Mouse (Mus musculus) forebrain, embryonic 14.5 days (tissue): ENCODE results near the gene Tpmt. TPM values are rescaled to one million over a fixed set of nuclear protein-coding genes. Genes with fewer than 3 reads are reported as not detected.
A peak's percentile ranks its signal among the peaks of the same experiment; 100 is the strongest.

ENCODE experiments used
- ATAC-seq: fragments of 200-750 bp; cut with Nextera tagmentation; 2 replicates; pipeline ENCODE4 v1.8.0; 2017; ENCODE audit warnings: mild to moderate bottlenecking, moderate library complexity
- DNase-seq: peaks from one replicate; pipeline ENCODE4 v3.0.0-alpha.2; 2015; ENCODE audit warnings: low spot score
- H3K27ac ChIP-seq: fragments of 300-500 bp; sonication (generic); 2 replicates; pipeline ENCODE4 v1.5.1; 2014; ENCODE audit warnings: low read depth, mild to moderate bottlenecking, control low read depth, low read length, moderate library complexity
- H3K27me3 ChIP-seq: fragments of 300-500 bp; sonication (generic); replicated peaks from 2 replicates; pipeline ENCODE4 v1.6.1; 2014; ENCODE audit warnings: low read length, control low read depth, mixed read lengths; ENCODE audit not compliant: control insufficient read depth, insufficient read depth
- H3K36me3 ChIP-seq: fragments of 300-500 bp; sonication (generic); 2 replicates; pipeline ENCODE4 v1.6.1; 2014; ENCODE audit warnings: low read length, control low read depth; ENCODE audit not compliant: control insufficient read depth, insufficient read depth
- H3K4me1 ChIP-seq: fragments of 300-500 bp; sonication (generic); 2 replicates; pipeline ENCODE4 v1.6.1; 2014; ENCODE audit warnings: antibody characterized with exemption, low read length, control low read depth; ENCODE audit not compliant: control insufficient read depth, insufficient read depth
- H3K4me2 ChIP-seq: fragments of 300-500 bp; sonication (generic); 2 replicates; pipeline ENCODE4 v1.6.1; 2014; ENCODE audit warnings: mild to moderate bottlenecking, control low read depth, low read length
- H3K4me3 ChIP-seq: fragments of 300-500 bp; sonication (generic); 2 replicates; pipeline ENCODE4 v1.5.1; 2014; ENCODE audit warnings: low read depth, low read length, control low read depth
- H3K9ac ChIP-seq: fragments of 300-500 bp; sonication (generic); 2 replicates; pipeline ENCODE4 v1.6.1; 2014; ENCODE audit warnings: mild to moderate bottlenecking, low read length, control low read depth, moderate library complexity
- H3K9me3 ChIP-seq: fragments of 300-500 bp; sonication (generic); replicated peaks from 2 replicates; pipeline ENCODE4 v1.6.1; 2016; ENCODE audit warnings: low read length, control low read depth, mixed read lengths; ENCODE audit not compliant: control insufficient read depth
- WGBS: fragments of 180-500 bp; shearing (Covaris S2); extraction: QIAGEN DNeasy Blood & Tissue Kit; methylation state at CpG from one replicate; pipeline ENCODE4 v1.1.7; 2014; 5-methylcytosine and 5-hydroxymethylcytosine counted together
- polyA plus RNA-seq: library from polyadenylated mRNA; unstranded; fragments of >200 nt; fragmentation: Nextera tagmentation; extraction: Ambion mirVana; gene quantifications from 2 replicates; pipeline ENCODE4 v1.2.1, GENCODE M21; 2014

Tpmt gene
- polyA plus RNA-seq, 1 experiment from 2014 or later: 29.1 TPM

DNA sequence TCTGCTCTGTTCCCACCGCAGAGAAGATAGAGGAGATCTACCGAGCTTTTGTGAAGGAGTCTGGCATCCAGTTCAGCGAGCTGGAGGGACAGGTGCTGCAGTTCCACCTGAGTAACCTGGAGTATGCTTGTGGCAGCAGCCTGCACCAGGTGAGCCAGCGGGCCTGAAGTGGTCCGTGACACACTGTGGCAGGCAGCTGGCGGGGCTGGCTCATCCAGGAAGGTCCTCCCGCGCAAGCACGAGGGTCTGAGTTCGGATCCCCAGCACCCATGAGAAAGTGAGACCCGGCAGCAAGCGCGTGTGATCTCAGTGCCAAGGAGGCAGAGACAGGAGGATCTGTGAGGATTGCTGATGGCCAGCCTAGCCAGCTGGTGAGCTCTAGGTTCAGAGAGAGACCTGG lies 27.3 kb upstream of the Tpmt start:
- no peaks in the 10 kb centered on the region for H3K27me3 ChIP-seq
- whole genome bisulfite sequencing: 95% methylated on average over 13 of the region's 13 CpGs
- no peak overlapping the region for H3K9ac ChIP-seq
- no peaks in the 10 kb centered on the region for H3K4me1 ChIP-seq
- no peak overlapping the region for H3K4me2 ChIP-seq
- H3K27ac ChIP-seq: no peak overlapping the region
- DNase-seq (no peak), ATAC-seq (no peak)
- H3K4me3 ChIP-seq: no peak overlapping the region
- H3K9me3 ChIP-seq: no peaks in the 10 kb centered on the region
- peaks cover 60% of the 10 kb centered on the region for H3K36me3 ChIP-seq

DNA sequence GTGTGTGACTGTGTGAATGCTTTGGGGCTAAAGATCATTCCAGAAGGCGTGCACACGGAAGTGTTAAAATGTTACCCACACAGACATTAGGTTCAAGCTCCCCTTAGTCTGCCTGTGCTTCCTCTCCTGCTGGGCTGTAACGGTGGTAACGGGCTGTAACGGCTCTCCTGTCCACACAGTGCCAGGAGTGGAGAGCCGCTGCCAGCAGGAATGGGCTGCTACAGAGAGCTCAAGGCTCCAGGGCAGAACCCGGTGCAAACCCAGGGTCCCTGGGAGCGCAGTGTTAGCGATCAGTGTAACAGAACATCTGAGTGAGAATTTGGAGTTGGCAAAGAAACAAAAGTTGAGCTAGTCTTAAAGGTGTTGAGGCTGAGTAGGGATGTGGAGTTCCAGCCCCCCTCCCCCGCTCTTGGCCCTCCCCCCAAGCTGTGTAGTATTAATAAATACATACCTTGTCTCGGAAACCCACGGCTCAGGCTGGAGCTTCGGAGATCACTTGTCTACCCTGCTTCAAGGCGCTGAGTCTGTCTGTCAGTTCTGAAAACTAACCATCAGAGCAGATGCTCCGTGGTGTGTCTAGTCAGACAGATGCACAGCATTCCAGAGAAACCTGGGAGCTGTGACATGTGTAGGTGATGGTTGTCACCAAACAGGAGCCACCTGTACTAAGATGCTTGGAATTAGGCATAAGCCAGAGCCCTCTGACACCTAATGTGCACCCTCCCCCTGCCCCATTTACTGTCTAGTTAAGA lies 26.0 kb upstream of the Tpmt start:
- H3K36me3 ChIP-seq: peaks cover 73% of the 10 kb centered on the region
- H3K9me3 ChIP-seq: no peaks in the 10 kb centered on the region
- no peak overlapping the region for H3K4me3 ChIP-seq
- no peak overlapping the region for H3K4me2 ChIP-seq
- H3K9ac ChIP-seq: no peak overlapping the region
- 79% methylated on average over 15 of the region's 15 CpGs for WGBS
- ATAC-seq (no peak), DNase-seq (no peak)
- no peak overlapping the region for H3K27ac ChIP-seq
- no peaks in the 10 kb centered on the region for H3K27me3 ChIP-seq
- H3K4me1 ChIP-seq: no peaks in the 10 kb centered on the region

GRCm38 (mm10) chr13:47067001-47067400 lies 22.5 kb upstream of the Tpmt start:
- no peaks in the 10 kb centered on the region for H3K9me3 ChIP-seq
- peaks cover 73% of the 10 kb centered on the region for H3K36me3 ChIP-seq
- H3K27ac ChIP-seq: no peak overlapping the region
- H3K9ac ChIP-seq: no peak overlapping the region
- DNase-seq (no peak), ATAC-seq (no peak)
- no peak overlapping the region for H3K4me2 ChIP-seq
- no peak overlapping the region for H3K4me3 ChIP-seq
- WGBS: 93% methylated on average over 6 of the region's 6 CpGs
- no peaks in the 10 kb centered on the region for H3K4me1 ChIP-seq
- no peaks in the 10 kb centered on the region for H3K27me3 ChIP-seq

DNA sequence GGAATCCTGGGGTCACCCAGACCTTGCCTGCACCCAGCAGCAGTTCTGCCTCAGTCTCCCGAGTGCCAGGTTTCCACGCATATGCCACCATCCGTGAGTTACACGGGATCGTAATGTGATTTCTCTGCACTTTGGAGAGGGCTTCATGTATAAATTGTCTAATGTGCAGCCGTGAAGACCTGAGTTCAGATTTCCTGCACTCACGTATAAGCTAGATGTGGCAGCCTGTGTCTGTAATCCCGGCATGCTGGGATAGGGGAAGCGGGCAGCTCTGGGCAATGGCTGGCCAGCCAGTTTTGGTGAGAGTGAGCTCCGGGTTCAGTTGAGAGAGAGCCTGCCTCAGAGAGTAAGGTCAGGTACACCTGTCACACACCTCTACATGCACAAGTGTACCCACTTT lies 22.0 kb upstream of the Tpmt start:
- 97% methylated on average over 10 of the region's 10 CpGs for WGBS

DNA sequence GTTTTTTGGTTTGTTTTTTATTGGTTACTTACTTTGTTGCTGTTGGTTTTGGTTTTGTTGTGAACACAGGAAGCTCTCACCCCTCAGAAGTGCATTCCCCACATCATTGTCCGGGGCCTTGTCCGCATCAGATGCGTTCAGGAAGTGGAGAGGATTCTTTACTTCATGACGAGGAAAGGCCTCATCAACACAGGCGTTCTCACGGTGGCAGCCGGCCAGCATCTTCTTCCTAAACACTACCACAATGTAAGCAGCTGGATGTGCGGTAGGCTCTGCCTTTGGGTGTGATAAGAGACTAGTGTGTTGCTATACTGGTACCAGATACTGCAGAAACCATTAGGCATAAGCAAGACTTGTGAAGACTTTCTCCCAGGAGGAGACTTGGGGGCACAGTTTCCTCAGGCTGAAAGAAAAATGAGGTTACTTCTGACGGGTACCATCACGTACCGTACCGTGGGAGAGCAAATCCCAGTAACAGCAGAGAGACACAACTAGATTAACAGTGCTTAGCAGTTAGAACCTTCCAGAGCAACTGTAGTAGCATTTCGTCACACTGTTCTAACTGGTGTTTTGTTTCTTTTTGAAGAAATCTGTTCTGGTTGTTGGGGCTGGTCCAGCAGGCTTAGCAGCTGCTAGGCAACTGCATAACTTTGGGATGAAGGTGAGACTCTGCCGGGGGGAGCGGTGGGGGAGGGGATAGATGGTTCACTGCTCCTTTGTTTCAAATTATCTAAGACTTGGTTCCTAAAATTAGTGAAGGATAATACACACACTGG lies 19.6 kb upstream of the Tpmt start:
- Histone ChIP-seq H3K9ac (no peak overlapping the region), H3K4me1 (no peaks in the 10 kb centered on the region), H3K9me3 (no peaks in the 10 kb centered on the region), H3K27me3 (no peaks in the 10 kb centered on the region), H3K27ac (no peak overlapping the region), H3K4me3 (no peak overlapping the region), H3K4me2 (no peak overlapping the region), H3K36me3 (peaks cover 82% of the 10 kb centered on the region)
- WGBS: 83% methylated on average over 15 of the region's 15 CpGs
- no peak for ATAC-seq
- DNase-seq: no peak

More for the DNA sequence above, 22.0 kb upstream of the Tpmt start:
- no peaks in the 10 kb centered on the region for H3K4me1 ChIP-seq
- H3K4me2 ChIP-seq: no peak overlapping the region
- DNase-seq: no peak
- ATAC-seq: no peak
- no peaks in the 10 kb centered on the region for H3K9me3 ChIP-seq
- peaks cover 68% of the 10 kb centered on the region for H3K36me3 ChIP-seq
- no peak overlapping the region for H3K9ac ChIP-seq
- no peaks in the 10 kb centered on the region for H3K27me3 ChIP-seq
- no peak overlapping the region for H3K27ac ChIP-seq
- H3K4me3 ChIP-seq: no peak overlapping the region

DNA sequence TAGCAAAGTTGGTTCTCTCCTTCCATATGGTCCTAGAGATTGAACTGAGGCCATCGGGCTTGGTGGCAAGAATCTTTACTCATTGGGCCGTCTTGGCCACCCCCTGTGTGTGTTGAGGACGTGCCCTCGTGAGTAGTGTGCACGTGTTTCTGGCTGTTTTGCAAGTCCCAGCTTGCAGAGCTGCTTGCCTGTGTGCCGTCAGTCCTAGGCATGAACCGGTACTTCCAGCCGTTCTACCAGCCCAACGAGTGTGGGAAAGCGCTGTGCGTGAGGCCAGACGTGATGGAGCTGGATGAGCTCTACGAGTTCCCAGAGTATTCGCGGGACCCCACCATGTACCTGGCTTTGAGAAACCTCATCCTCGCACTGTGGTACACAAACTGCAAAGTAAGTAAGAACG lies 18.2 kb upstream of the Tpmt start:
- WGBS: 95% methylated on average over 17 of the region's 17 CpGs
- Histone ChIP-seq H3K4me3 (no peak overlapping the region), H3K4me2 (no peak overlapping the region), H3K4me1 (no peaks in the 10 kb centered on the region), H3K9ac (no peak overlapping the region), H3K27me3 (no peaks in the 10 kb centered on the region), H3K36me3 (peaks cover 78% of the 10 kb centered on the region), H3K9me3 (no peaks in the 10 kb centered on the region), H3K27ac (no peak overlapping the region)
- no peak for DNase-seq
- no peak for ATAC-seq

DNA sequence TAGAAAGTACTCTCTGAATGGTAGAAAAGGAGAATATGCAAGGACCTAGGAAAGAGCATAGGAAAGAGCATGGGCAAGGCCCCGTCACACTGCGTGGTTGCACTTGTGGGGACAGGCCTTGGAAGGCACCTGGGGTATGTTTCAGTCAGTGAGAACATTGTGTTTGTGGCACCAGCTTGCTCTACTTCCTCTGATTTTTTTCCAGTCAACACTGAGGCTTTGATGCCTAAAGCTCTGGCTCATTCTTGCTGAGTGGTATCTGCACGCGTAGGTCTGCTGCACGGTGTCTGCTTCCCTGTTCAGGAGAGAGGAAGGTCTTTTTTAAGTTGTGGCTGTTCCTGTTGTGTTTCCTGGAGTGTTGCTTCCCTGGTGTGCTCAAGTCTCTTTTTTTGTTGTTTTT lies 12.2 kb upstream of the Tpmt start:
- WGBS: 97% methylated on average over 5 of the region's 5 CpGs
- Histone ChIP-seq H3K4me2 (no peak overlapping the region), H3K9ac (no peak overlapping the region), H3K4me1 (0 out of 2 replicates have a peak, but pooled peaks cover 2% of the 10 kb centered on the region), H3K27ac (no peak overlapping the region), H3K4me3 (no peak overlapping the region), H3K9me3 (no peaks in the 10 kb centered on the region), H3K36me3 (peaks cover 52% of the 10 kb centered on the region), H3K27me3 (no peaks in the 10 kb centered on the region)
- no peak for DNase-seq
- ATAC-seq: no peak

- 84% methylated on average over 11 of the region's 11 CpGs for WGBS
- no peak overlapping the region for H3K4me3 ChIP-seq
- peak; percentile 10 for DNase-seq
- no peak overlapping the region for H3K4me2 ChIP-seq
- H3K9ac ChIP-seq: no peak overlapping the region
- no peaks in the 10 kb centered on the region for H3K9me3 ChIP-seq
- H3K27me3 ChIP-seq: no peaks in the 10 kb centered on the region
- 0 out of 2 replicates have a peak, but pooled peaks cover 2% of the 10 kb centered on the region for H3K4me1 ChIP-seq
- ATAC-seq: no peak
- H3K36me3 ChIP-seq: peaks cover 54% of the 10 kb centered on the region
- no peak overlapping the region for H3K27ac ChIP-seq
Observed at GRCm38 (mm10) chr13:47056126-47056525, 11.6 kb upstream of the Tpmt start.

- DNase-seq (peak; percentile 67), ATAC-seq (peak; percentile 88)
- Histone ChIP-seq H3K9ac (no peak overlapping the region), H3K4me2 (no peak overlapping the region), H3K4me1 (0 out of 2 replicates have a peak, but pooled peaks cover 2% of the 10 kb centered on the region), H3K9me3 (no peaks in the 10 kb centered on the region), H3K36me3 (peaks cover 54% of the 10 kb centered on the region), H3K27me3 (no peaks in the 10 kb centered on the region), H3K27ac (peak overlapping the region; percentile 56; the same call in 1 of the 2 replicates), H3K4me3 (no peak overlapping the region)
- WGBS: 21% methylated on average over 10 of the region's 10 CpGs
Observed at GRCm38 (mm10) chr13:47053971-47054370, 9.4 kb upstream of the Tpmt start.
